In genomic region chr10:127311476-127312355, GRCm38 (mm10) we compare ENCODE assay signal across 8 mouse cellular contexts. TPM values are rescaled to one million over a fixed set of nuclear protein-coding genes. Genes with fewer than 3 reads are reported as not detected.
DNase-seq lines count a peak whose midpoint lies in the region; ATAC-seq and TF ChIP-seq lines count a peak whose summit lies in the region.

TSS of gene Mars (minus strand) at chr10:127311786.

- ATAC-seq in heart, embryonic 12.5 days (ENCODE audit: insufficient number of reproducible peaks, low FRiP score) = peak; percentile 96
- peak; percentile 94 for ATAC-seq in kidney, postnatal 0 days (replicated peaks; ENCODE audit: low FRiP score, low read depth)
- ATAC-seq in liver, embryonic 11.5 days (replicated peaks; ENCODE audit: low FRiP score) = peak; percentile 93
- ATAC-seq in stomach, embryonic 14.5 days (ENCODE audit: insufficient number of reproducible peaks, insufficient read depth, low FRiP score, low read depth) = peak; percentile 96

- peak within 1 kb of the TSS; percentile 98 for H3K4me3 ChIP-seq in C2C12 (ENCODE audit: insufficient read depth, poor library complexity, severe bottlenecking)
- peak within 1 kb of the TSS; percentile 95 for H3K4me3 ChIP-seq in erythroblast, embryonic 14.5 days (replicated peaks)
- H3K4me3 ChIP-seq in heart, embryonic 12.5 days = peak within 1 kb of the TSS; percentile 63
- peak within 1 kb of the TSS; percentile 82 for H3K4me3 ChIP-seq in kidney, postnatal 0 days (replicated peaks; ENCODE audit: low read depth, low read length)
- H3K4me3 ChIP-seq in liver, embryonic 11.5 days (ENCODE audit: low read depth, low read length) = peak within 1 kb of the TSS; percentile 80
- H3K4me3 ChIP-seq in stomach, embryonic 14.5 days (ENCODE audit: low read depth, low read length) = peak within 1 kb of the TSS; percentile 78

- peak; percentile 98 for DNase-seq in brain, embryonic 14.5 days (ENCODE audit: low read depth)
- DNase-seq in kidney, postnatal 0 days (ENCODE audit: low spot score) = peak; percentile 99
- peak; percentile 89 for DNase-seq in liver, embryonic 11.5 days (ENCODE audit: low spot score)
- peak; percentile 94 for DNase-seq in naive thymus-derived CD4-positive, alpha-beta T cell, adult 2 months (ENCODE audit: low read depth)

- peaks cover 36% of the 10 kb centered on the region for H3K36me3 ChIP-seq in C2C12 (ENCODE audit: control insufficient read depth, insufficient read depth)
- H3K36me3 ChIP-seq in erythroblast, embryonic 14.5 days (ENCODE audit: control insufficient read depth) = peaks cover 37% of the 10 kb centered on the region
- peaks cover 26% of the 10 kb centered on the region for H3K36me3 ChIP-seq in heart, embryonic 12.5 days
- H3K36me3 ChIP-seq in kidney, postnatal 0 days (ENCODE audit: insufficient read depth, low read length) = peaks cover 16% of the 10 kb centered on the region
- H3K36me3 ChIP-seq in liver, embryonic 11.5 days (ENCODE audit: control insufficient read depth, insufficient read depth, low read length) = peaks cover 26% of the 10 kb centered on the region
- peaks cover 23% of the 10 kb centered on the region for H3K36me3 ChIP-seq in stomach, embryonic 14.5 days (ENCODE audit: control insufficient read depth, insufficient read depth, low read length)

- no peaks in the 10 kb centered on the region for H3K27me3 ChIP-seq in C2C12 (ENCODE audit: control insufficient read depth, insufficient read depth, insufficient read length)
- no peaks in the 10 kb centered on the region for H3K27me3 ChIP-seq in erythroblast, embryonic 14.5 days (ENCODE audit: control insufficient read depth)
- H3K27me3 ChIP-seq in heart, embryonic 12.5 days (replicated peaks) = no peaks in the 10 kb centered on the region
- no peaks in the 10 kb centered on the region for H3K27me3 ChIP-seq in kidney, postnatal 0 days (ENCODE audit: insufficient read depth, low read length)
- H3K27me3 ChIP-seq in liver, embryonic 11.5 days (replicated peaks; ENCODE audit: control insufficient read depth, insufficient read depth, low read length) = no peaks in the 10 kb centered on the region
- H3K27me3 ChIP-seq in stomach, embryonic 14.5 days (ENCODE audit: control insufficient read depth, insufficient read depth, low read length) = no peaks in the 10 kb centered on the region

- H3ac ChIP-seq in C2C12 (ENCODE audit: control insufficient read depth, insufficient read length, low read depth) = peak within 1 kb of the TSS; percentile 91

- peak within 1 kb of the TSS; percentile 76 for H3K9ac ChIP-seq in heart, embryonic 12.5 days
- H3K9ac ChIP-seq in kidney, postnatal 0 days (ENCODE audit: low read depth, low read length) = peak within 1 kb of the TSS; percentile 83
- peak within 1 kb of the TSS; percentile 90 for H3K9ac ChIP-seq in liver, embryonic 11.5 days (ENCODE audit: low read depth, low read length)
- H3K9ac ChIP-seq in stomach, embryonic 14.5 days (replicated peaks; ENCODE audit: low read depth, low read length) = peak within 1 kb of the TSS; percentile 64

- H3K27ac ChIP-seq in heart, embryonic 12.5 days (ENCODE audit: poor library complexity, severe bottlenecking) = peak within 1 kb of the TSS; percentile 65
- peak within 1 kb of the TSS; percentile 73 for H3K27ac ChIP-seq in kidney, postnatal 0 days
- H3K27ac ChIP-seq in liver, embryonic 11.5 days (ENCODE audit: low read depth, low read length) = peak within 1 kb of the TSS; percentile 82
- H3K27ac ChIP-seq in stomach, embryonic 14.5 days (ENCODE audit: low read length) = peak within 1 kb of the TSS; percentile 67

- H3K4me1 ChIP-seq in erythroblast, embryonic 14.5 days (ENCODE audit: control insufficient read depth) = peaks cover 47% of the 10 kb centered on the region
- H3K4me1 ChIP-seq in heart, embryonic 12.5 days (replicated peaks) = peaks cover 8% of the 10 kb centered on the region
- H3K4me1 ChIP-seq in kidney, postnatal 0 days (replicated peaks; ENCODE audit: insufficient read depth, low read length) = peaks cover 6% of the 10 kb centered on the region; the same call in 1 of the 2 replicates
- peaks cover 14% of the 10 kb centered on the region for H3K4me1 ChIP-seq in liver, embryonic 11.5 days (replicated peaks; ENCODE audit: control insufficient read depth, insufficient read depth, low read length)
- peaks cover 7% of the 10 kb centered on the region; the same call in 1 of the 2 replicates for H3K4me1 ChIP-seq in stomach, embryonic 14.5 days (ENCODE audit: control insufficient read depth, insufficient read depth, low read length)

- peaks cover 19% of the 10 kb centered on the region for H3K79me3 ChIP-seq in C2C12 (ENCODE audit: low read depth)

- no peaks in the 10 kb centered on the region for H3K9me3 ChIP-seq in erythroblast, embryonic 14.5 days (ENCODE audit: control insufficient read depth, low read length)
- H3K9me3 ChIP-seq in heart, embryonic 12.5 days (replicated peaks) = no peaks in the 10 kb centered on the region
- no peaks in the 10 kb centered on the region for H3K9me3 ChIP-seq in kidney, postnatal 0 days (replicated peaks; ENCODE audit: low read length)
- no peaks in the 10 kb centered on the region for H3K9me3 ChIP-seq in liver, embryonic 11.5 days (ENCODE audit: control insufficient read depth, low read length)
- no peaks in the 10 kb centered on the region for H3K9me3 ChIP-seq in stomach, embryonic 14.5 days (ENCODE audit: control insufficient read depth, low read depth, low read length)

- under 1% methylated on average over 65 of the region's 65 CpGs for WGBS in heart, embryonic 12.5 days
- WGBS in kidney, postnatal 0 days = under 1% methylated on average over 65 of the region's 65 CpGs
- WGBS in liver, embryonic 11.5 days = under 1% methylated on average over 65 of the region's 65 CpGs
- WGBS in stomach, embryonic 14.5 days = under 1% methylated on average over 65 of the region's 65 CpGs

- TF ChIP-seq POLR2A in brain, embryonic 14.5 days (IDR thresholded peaks at IDR 0.05; ENCODE audit: borderline replicate concordance, extremely low read depth, insufficient read depth, insufficient read length, poor library complexity, severe bottlenecking) = peak; percentile 29; the same call in 1 of the 2 replicates

- peaks cover 46% of the 10 kb centered on the region for H3K79me2 ChIP-seq in C2C12 (ENCODE audit: control insufficient read depth, insufficient read depth)

- H3K4me2 ChIP-seq in heart, embryonic 12.5 days = peak within 1 kb of the TSS; percentile 86
- H3K4me2 ChIP-seq in kidney, postnatal 0 days (ENCODE audit: low read length) = peak within 1 kb of the TSS; percentile 58
- peak within 1 kb of the TSS; percentile 85 for H3K4me2 ChIP-seq in liver, embryonic 11.5 days
- H3K4me2 ChIP-seq in stomach, embryonic 14.5 days (replicated peaks; ENCODE audit: low read depth, low read length) = peak within 1 kb of the TSS; percentile 83

- TF ChIP-seq CTCF in C2C12 (IDR thresholded peaks at IDR 0.05; ENCODE audit: control insufficient read depth, insufficient read depth, insufficient read length) = no peak
- no peak for TF ChIP-seq CTCF in brain, embryonic 14.5 days (IDR thresholded peaks at IDR 0.05; ENCODE audit: borderline replicate concordance, extremely low read depth, insufficient read depth, insufficient read length)
- 0 out of 2 replicates have a peak, but pooled peaks have one; percentile 4 for TF ChIP-seq CTCF in kidney, postnatal 0 days (IDR thresholded peaks at IDR 0.05; ENCODE audit: low read depth)

TF ChIP-seq in C2C12, 6 proteins besides CTCF, POLR2A, EP300 and RAD21:
- TF ChIP-seq CEBPB (IDR thresholded peaks at IDR 0.05; ENCODE audit: low read depth) (peak; percentile 84), MAX (IDR thresholded peaks at IDR 0.05) (peak; percentile 81), USF1 (IDR thresholded peaks at IDR 0.05; ENCODE audit: low read depth) (no peak)

RNA-seq across cellular contexts. Expression of gene Mars, which starts in this region (rescaled TPM):
- 155 TPM for polyA plus RNA-seq in C2C12 (2012; fragmentation: generic; extraction: Trizol)
- polyA plus RNA-seq in brain, embryonic 14.5 days (2012; rRNA removed) = 88.2 and 102 TPM in 2 replicates
- 12.0 and 17.1 TPM in 2 replicates for polyA plus RNA-seq in erythroblast, embryonic 14.5 days (2012)
- 107 and 110 TPM in 2 replicates for polyA plus RNA-seq in heart, embryonic 12.5 days (2016; fragmentation: Nextera tagmentation; extraction: Ambion mirVana)
- polyA plus RNA-seq in kidney, postnatal 0 days (2015; fragmentation: Nextera tagmentation; extraction: Ambion mirVana) = 99.1 and 103 TPM in 2 replicates
- polyA plus RNA-seq in liver, embryonic 11.5 days (2014; fragmentation: Nextera tagmentation; extraction: Ambion mirVana) = 249 and 257 TPM in 2 replicates
- 96.9 and 107 TPM in 2 replicates for polyA plus RNA-seq in stomach, embryonic 14.5 days (2014; fragmentation: Nextera tagmentation; extraction: Ambion mirVana)

Comparison
In these comparisons a context has a peak if more than half of its experiments do, and no peak if none do; other contexts are left out.
1. Peak in every context shown above with its lines: DNase-seq, ATAC-seq, H3K4me3 ChIP-seq and H3K27ac ChIP-seq.